ENCODE assay signal across 16 mouse cellular contexts in genomic region chr5:120569791-120570190, GRCm38 (mm10). TPM values are rescaled to one million over a fixed set of nuclear protein-coding genes. Genes with fewer than 3 reads are reported as not detected.
DNase-seq lines count a peak whose midpoint lies in the region; ATAC-seq and TF ChIP-seq lines count a peak whose summit lies in the region.
"Had no signal": no experiment of that assay in that cellular context is flagged by ENCODE, and none has a peak within 500 bp of the region (broad histone marks: within the 10 kb centered on the region; RNA-seq: fewer than 3 reads in every experiment).

No protein-coding gene starts in this region.

- TF ChIP-seq CTCF in lung, embryonic 14.5 days (IDR thresholded peaks at IDR 0.05; ENCODE audit: low read depth), result no peak

- H3K36me3 ChIP-seq in heart, embryonic 12.5 days, result no peaks in the 10 kb centered on the region
- peaks cover 7% of the 10 kb centered on the region; the same call in 1 of the 2 replicates for H3K36me3 ChIP-seq in lung, embryonic 14.5 days (ENCODE audit: insufficient read depth)
- H3K36me3 ChIP-seq in limb, embryonic 10.5 days, result no peaks in the 10 kb centered on the region
- no peaks in the 10 kb centered on the region for H3K36me3 ChIP-seq in stomach, embryonic 16.5 days (ENCODE audit: control insufficient read depth, insufficient read depth, low read length)
- H3K36me3 ChIP-seq: forebrain, embryonic 12.5 days; midbrain, embryonic 12.5 days had no signal

- ATAC-seq in heart, embryonic 12.5 days (ENCODE audit: insufficient number of reproducible peaks, low FRiP score), result no peak
- no peak for ATAC-seq in lung, embryonic 14.5 days (ENCODE audit: insufficient read depth)
- ATAC-seq in stomach, embryonic 16.5 days (ENCODE audit: insufficient read depth, low FRiP score), result no peak
- ATAC-seq in megakaryocyte-erythroid progenitor cell, adult 5-6 weeks (replicated peaks; ENCODE audit: low FRiP score, low TSS enrichment, poor library complexity, severe bottlenecking), result no peak

- 82% methylated on average over 3 of the region's 3 CpGs for WGBS in heart, embryonic 12.5 days
- 54% methylated on average over 3 of the region's 3 CpGs for WGBS in lung, embryonic 14.5 days
- WGBS in limb, embryonic 10.5 days, result 89% methylated on average over 3 of the region's 3 CpGs
- WGBS in stomach, embryonic 16.5 days, result 70% methylated on average over 3 of the region's 3 CpGs

- no peaks in the 10 kb centered on the region for H3K27me3 ChIP-seq in heart, embryonic 12.5 days (replicated peaks)
- no peaks in the 10 kb centered on the region for H3K27me3 ChIP-seq in lung, embryonic 14.5 days (ENCODE audit: insufficient read depth, low read length)
- no peaks in the 10 kb centered on the region for H3K27me3 ChIP-seq in limb, embryonic 10.5 days (ENCODE audit: low read depth, poor library complexity, severe bottlenecking)
- H3K27me3 ChIP-seq in stomach, embryonic 16.5 days (ENCODE audit: control insufficient read depth, insufficient read depth, low read length), result no peaks in the 10 kb centered on the region
- H3K27me3 ChIP-seq: forebrain, embryonic 12.5 days; midbrain, embryonic 12.5 days had no signal

- H3K4me3 ChIP-seq in heart, embryonic 12.5 days, result no peak overlapping the region
- H3K4me3 ChIP-seq in lung, embryonic 14.5 days (ENCODE audit: low read depth, low read length), result no peak overlapping the region
- no peak overlapping the region for H3K4me3 ChIP-seq in limb, embryonic 10.5 days
- H3K4me3 ChIP-seq in stomach, embryonic 16.5 days (replicated peaks; ENCODE audit: low read length), result no peak overlapping the region
- H3K4me3 ChIP-seq: forebrain, embryonic 12.5 days; midbrain, embryonic 12.5 days; myocyte had no signal

- no peak for DNase-seq in heart, adult 9 months (ENCODE audit: low spot score in 2 of 2)
- peak; percentile 57 for DNase-seq in lung, embryonic 14.5 days
- DNase-seq in lung, postnatal 36 days, result no peak
- DNase-seq in limb, embryonic 10.5 days (ENCODE audit: low spot score), result no peak
- no peak for DNase-seq in cerebellum, postnatal 14 days
- DNase-seq: cerebellum, adult 9-10 months; gastrocnemius, postnatal 36 days; kidney, postnatal 4 days; right cerebral cortex, adult 18-20 months had no signal

- no peaks in the 10 kb centered on the region for H3K9me3 ChIP-seq in heart, embryonic 12.5 days (replicated peaks)
- no peaks in the 10 kb centered on the region for H3K9me3 ChIP-seq in lung, embryonic 14.5 days (ENCODE audit: low read depth, low read length)
- H3K9me3 ChIP-seq in limb, embryonic 10.5 days (replicated peaks), result no peaks in the 10 kb centered on the region
- H3K9me3 ChIP-seq in stomach, embryonic 16.5 days (replicated peaks; ENCODE audit: control insufficient read depth, low read length), result no peaks in the 10 kb centered on the region
- H3K9me3 ChIP-seq: forebrain, embryonic 12.5 days; midbrain, embryonic 12.5 days had no signal

- H3K4me1 ChIP-seq in heart, embryonic 12.5 days (replicated peaks), result peaks cover 88% of the 10 kb centered on the region
- H3K4me1 ChIP-seq in lung, embryonic 14.5 days (ENCODE audit: insufficient read depth), result peaks cover 60% of the 10 kb centered on the region
- H3K4me1 ChIP-seq in limb, embryonic 10.5 days, result peaks cover 81% of the 10 kb centered on the region
- peaks cover 70% of the 10 kb centered on the region for H3K4me1 ChIP-seq in stomach, embryonic 16.5 days (ENCODE audit: control insufficient read depth, insufficient read depth, low read length)

- H3K4me2 ChIP-seq in heart, embryonic 12.5 days, result no peak overlapping the region
- H3K4me2 ChIP-seq in lung, embryonic 14.5 days, result no peak overlapping the region
- H3K4me2 ChIP-seq in stomach, embryonic 16.5 days (ENCODE audit: low read depth, low read length), result no peak overlapping the region
- H3K4me2 ChIP-seq: forebrain, embryonic 12.5 days; midbrain, embryonic 12.5 days had no signal

- H3K9ac ChIP-seq in heart, embryonic 12.5 days, result 0 out of 2 replicates have a peak overlapping the region, but pooled peaks have one; percentile 29
- no peak overlapping the region for H3K9ac ChIP-seq in lung, embryonic 14.5 days
- H3K9ac ChIP-seq in stomach, embryonic 16.5 days (ENCODE audit: low read length), result 0 out of 2 replicates have a peak overlapping the region, but pooled peaks have one; percentile 4
- H3K9ac ChIP-seq: forebrain, embryonic 12.5 days; midbrain, embryonic 12.5 days had no signal

- no peak overlapping the region for H3K27ac ChIP-seq in heart, embryonic 12.5 days (ENCODE audit: poor library complexity, severe bottlenecking)
- H3K27ac ChIP-seq in lung, embryonic 14.5 days (ENCODE audit: low read depth), result 0 out of 2 replicates have a peak overlapping the region, but pooled peaks have one; percentile 3
- H3K27ac ChIP-seq in limb, embryonic 10.5 days, result peak overlapping the region; percentile 87
- peak overlapping the region; percentile 52; the same call in 1 of the 2 replicates for H3K27ac ChIP-seq in stomach, embryonic 16.5 days (ENCODE audit: low read length)
- H3K27ac ChIP-seq: forebrain, embryonic 12.5 days; midbrain, embryonic 12.5 days had no signal

RNA-seq across cellular contexts. Expression of gene Tpcn1, which starts 18.7 kb away (rescaled TPM):
- 17.1 and 17.3 TPM in 2 replicates for polyA plus RNA-seq in heart, embryonic 12.5 days (2016; fragmentation: Nextera tagmentation; extraction: Ambion mirVana)
- 16.5 and 17.0 TPM in 2 replicates for polyA plus RNA-seq in lung, embryonic 14.5 days (2014; fragmentation: Nextera tagmentation; extraction: Ambion mirVana)
- polyA plus RNA-seq in limb, embryonic 10.5 days (2016; fragmentation: Nextera tagmentation; extraction: Ambion mirVana), result 12.3 and 13.2 TPM in 2 replicates
- 21.5 and 23.8 TPM in 2 replicates for polyA plus RNA-seq in stomach, embryonic 16.5 days (2015; fragmentation: Nextera tagmentation; extraction: Ambion mirVana)
- total RNA-seq in megakaryocyte-erythroid progenitor cell, adult 5-6 weeks (2014; fragmentation: Nextera tagmentation), result 71.7 and 84.7 TPM in 2 replicates
- total RNA-seq in megakaryocyte-erythroid progenitor cell, adult 5-6 weeks (2017), result 16.0 and 19.1 TPM in 2 replicates

RNA-seq across cellular contexts. Expression of gene Iqcd, which starts 19.0 kb away (rescaled TPM):
- polyA plus RNA-seq in heart, embryonic 12.5 days (2016; fragmentation: Nextera tagmentation; extraction: Ambion mirVana), result 0.19 and 0.33 TPM in 2 replicates
- polyA plus RNA-seq in lung, embryonic 14.5 days (2014; fragmentation: Nextera tagmentation; extraction: Ambion mirVana), result 0.35 and 0.37 TPM in 2 replicates
- 0.30 and 0.41 TPM in 2 replicates for polyA plus RNA-seq in limb, embryonic 10.5 days (2016; fragmentation: Nextera tagmentation; extraction: Ambion mirVana)
- 0.34 and 0.67 TPM in 2 replicates for polyA plus RNA-seq in stomach, embryonic 16.5 days (2015; fragmentation: Nextera tagmentation; extraction: Ambion mirVana)
- 6.4 and 9.0 TPM in 2 replicates for total RNA-seq in megakaryocyte-erythroid progenitor cell, adult 5-6 weeks (2014; fragmentation: Nextera tagmentation)
- 6.3 and 7.9 TPM in 2 replicates for total RNA-seq in megakaryocyte-erythroid progenitor cell, adult 5-6 weeks (2017)
- total RNA-seq: hematopoietic stem cell, adult 5-6 weeks had no signal

RNA-seq across cellular contexts. Expression of gene Rita1, which starts 42.6 kb away (rescaled TPM):
- 9.1 and 10.8 TPM in 2 replicates for polyA plus RNA-seq in heart, embryonic 12.5 days (2016; fragmentation: Nextera tagmentation; extraction: Ambion mirVana)
- polyA plus RNA-seq in lung, embryonic 14.5 days (2014; fragmentation: Nextera tagmentation; extraction: Ambion mirVana), result 7.2 and 9.5 TPM in 2 replicates
- polyA plus RNA-seq in limb, embryonic 10.5 days (2016; fragmentation: Nextera tagmentation; extraction: Ambion mirVana), result 17.5 and 19.5 TPM in 2 replicates
- polyA plus RNA-seq in stomach, embryonic 16.5 days (2015; fragmentation: Nextera tagmentation; extraction: Ambion mirVana), result 13.4 and 13.5 TPM in 2 replicates
- total RNA-seq in megakaryocyte-erythroid progenitor cell, adult 5-6 weeks (2014; fragmentation: Nextera tagmentation), result 9.9 and 11.8 TPM in 2 replicates
- total RNA-seq in megakaryocyte-erythroid progenitor cell, adult 5-6 weeks (2017), result 5.5 and 6.9 TPM in 2 replicates

RNA-seq across cellular contexts. Expression of gene Ddx54, which starts 42.7 kb away (rescaled TPM):
- 38.7 and 38.8 TPM in 2 replicates for polyA plus RNA-seq in heart, embryonic 12.5 days (2016; fragmentation: Nextera tagmentation; extraction: Ambion mirVana)
- polyA plus RNA-seq in lung, embryonic 14.5 days (2014; fragmentation: Nextera tagmentation; extraction: Ambion mirVana), result 31.5 and 37.2 TPM in 2 replicates
- 58.1 and 62.6 TPM in 2 replicates for polyA plus RNA-seq in limb, embryonic 10.5 days (2016; fragmentation: Nextera tagmentation; extraction: Ambion mirVana)
- polyA plus RNA-seq in stomach, embryonic 16.5 days (2015; fragmentation: Nextera tagmentation; extraction: Ambion mirVana), result 41.9 and 45.6 TPM in 2 replicates
- 28.3 and 41.7 TPM in 2 replicates for total RNA-seq in megakaryocyte-erythroid progenitor cell, adult 5-6 weeks (2014; fragmentation: Nextera tagmentation)
- total RNA-seq in megakaryocyte-erythroid progenitor cell, adult 5-6 weeks (2017), result 40.4 and 40.6 TPM in 2 replicates

RNA-seq across cellular contexts. Expression of gene Slc8b1, which starts 58.8 kb away (rescaled TPM):
- polyA plus RNA-seq in heart, embryonic 12.5 days (2016; fragmentation: Nextera tagmentation; extraction: Ambion mirVana), result 4.3 and 4.5 TPM in 2 replicates
- polyA plus RNA-seq in lung, embryonic 14.5 days (2014; fragmentation: Nextera tagmentation; extraction: Ambion mirVana), result 2.7 and 3.6 TPM in 2 replicates
- polyA plus RNA-seq in limb, embryonic 10.5 days (2016; fragmentation: Nextera tagmentation; extraction: Ambion mirVana), result 3.7 and 4.4 TPM in 2 replicates
- 8.6 and 9.2 TPM in 2 replicates for polyA plus RNA-seq in stomach, embryonic 16.5 days (2015; fragmentation: Nextera tagmentation; extraction: Ambion mirVana)
- total RNA-seq in megakaryocyte-erythroid progenitor cell, adult 5-6 weeks (2014; fragmentation: Nextera tagmentation), result 0.35 and 1.6 TPM in 2 replicates
- total RNA-seq in megakaryocyte-erythroid progenitor cell, adult 5-6 weeks (2017), result 0.09 and 1.7 TPM in 2 replicates
